Mouse (Mus musculus) stomach, postnatal 0 days (tissue): Measurements from ENCODE around the gene Olfr845. TPM values are rescaled to one million over a fixed set of nuclear protein-coding genes. Genes with fewer than 3 reads are reported as not detected.

Experiments
- ATAC-seq: fragments of 200-750 bp; cut with Nextera tagmentation; 2 replicates; pipeline ENCODE4 v1.8.0; 2017; ENCODE audit not compliant: low FRiP score, low TSS enrichment
- DNase-seq: peaks from one replicate; pipeline ENCODE4 v3.0.0-alpha.2; 2016; ENCODE audit warnings: low spot score
- H3K27ac ChIP-seq: fragments of 300-500 bp; sonication (generic); replicated peaks from 2 replicates; pipeline ENCODE4 v1.5.1; 2014; ENCODE audit warnings: mild to moderate bottlenecking, control low read depth
- H3K27me3 ChIP-seq: fragments of 300-500 bp; sonication (generic); 2 replicates; pipeline ENCODE4 v1.6.1; 2014; ENCODE audit warnings: low read length; ENCODE audit not compliant: control insufficient read depth, insufficient read depth
- H3K36me3 ChIP-seq: fragments of 300-500 bp; sonication (generic); 2 replicates; pipeline ENCODE4 v1.6.1; 2014; ENCODE audit warnings: low read length, mixed read lengths; ENCODE audit not compliant: control insufficient read depth, insufficient read depth
- H3K4me1 ChIP-seq: fragments of 300-500 bp; sonication (generic); replicated peaks from 2 replicates; pipeline ENCODE4 v1.6.1; 2014; ENCODE audit warnings: antibody characterized with exemption; ENCODE audit not compliant: control insufficient read depth, insufficient read depth
- H3K4me2 ChIP-seq: fragments of 300-500 bp; sonication (generic); replicated peaks from 2 replicates; pipeline ENCODE4 v1.6.1; 2014; ENCODE audit warnings: low read depth, mild to moderate bottlenecking, control low read depth, moderate library complexity
- H3K4me3 ChIP-seq: fragments of 300-500 bp; sonication (generic); 2 replicates; pipeline ENCODE4 v1.5.1; 2014; ENCODE audit warnings: low read depth, low read length, control low read depth
- H3K9ac ChIP-seq: fragments of 300-500 bp; sonication (generic); 2 replicates; pipeline ENCODE4 v1.6.1; 2014; ENCODE audit warnings: mild to moderate bottlenecking, low read length, control low read depth, mixed read lengths
- H3K9me3 ChIP-seq: fragments of 300-500 bp; sonication (generic); 2 replicates; pipeline ENCODE4 v1.6.1; 2016; ENCODE audit warnings: low read length; ENCODE audit not compliant: control insufficient read depth
- CTCF ChIP-seq: IDR thresholded peaks from 2 replicates; pipeline ENCODE4 v1.5.1; 2016; ENCODE audit warnings: antibody characterized with exemption, low read depth, mild to moderate bottlenecking, moderate library complexity
- EP300 ChIP-seq: optimal IDR thresholded peaks from 2 replicates; pipeline ENCODE3; 2016; ENCODE audit warnings: antibody characterized with exemption
- WGBS: fragments of 180-500 bp; shearing (Covaris S2); extraction: QIAGEN DNeasy Blood & Tissue Kit; methylation state at CpG from one replicate; pipeline ENCODE4 v1.1.7; 2014; 5-methylcytosine and 5-hydroxymethylcytosine counted together
- polyA plus RNA-seq: library from polyadenylated mRNA; unstranded; fragments of >200 nt; fragmentation: Nextera tagmentation; extraction: Ambion mirVana; gene quantifications from 2 replicates; pipeline ENCODE4 v1.2.1, GENCODE M21; 2015

Olfr845 gene
- not detected in 2 replicates for polyA plus RNA-seq

- TF ChIP-seq CTCF (no peak), EP300 (no peak)
- no peak within 1 kb of the TSS for H3K4me3 ChIP-seq
- no peaks in the 10 kb centered on the region for H3K36me3 ChIP-seq
- DNase-seq, result no peak
- no peaks in the 10 kb centered on the region for H3K9me3 ChIP-seq
- H3K4me2 ChIP-seq, result no peak within 1 kb of the TSS
- WGBS, result 76% methylated on average over 1 of the region's 1 CpGs
- H3K27me3 ChIP-seq, result no peaks in the 10 kb centered on the region
- ATAC-seq, result no peak
- H3K4me1 ChIP-seq, result no peaks in the 10 kb centered on the region
- H3K9ac ChIP-seq, result no peak within 1 kb of the TSS
- H3K27ac ChIP-seq, result no peak within 1 kb of the TSS
Measured at GRCm38 (mm10) chr9:19336157-19336556, at the start of gene Olfr845. Gene Olfr845 (plus strand): TSS chr9:19336457.

DNA sequence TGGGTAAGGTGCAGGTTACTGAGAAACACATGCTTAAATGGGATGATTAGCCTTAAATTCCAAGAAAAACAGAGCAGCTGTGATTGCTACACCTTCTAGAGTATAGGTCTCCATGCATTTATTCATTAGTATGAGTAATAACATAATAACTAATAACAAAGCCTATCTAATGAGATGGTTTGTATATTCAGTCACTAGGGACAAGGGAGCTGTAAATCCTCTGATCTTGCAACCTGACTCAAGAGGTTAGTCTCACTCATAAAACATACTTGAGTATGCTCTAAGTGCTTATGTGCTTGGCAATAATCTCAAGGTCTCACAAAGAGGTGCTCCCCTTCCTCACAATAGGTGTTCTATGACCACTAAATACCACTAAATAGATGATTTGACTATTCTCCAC lies 20.2 kb upstream of the Olfr845 start, which contains the start of gene Olfr844:
Gene Olfr844, plus strand, starts transcription at position 301 of the 400 bp plus-strand sequence.
- no peak within 1 kb of the TSS for H3K9ac ChIP-seq
- no peak within 1 kb of the TSS for H3K4me3 ChIP-seq
- no peaks in the 10 kb centered on the region for H3K36me3 ChIP-seq
- ATAC-seq (no peak), DNase-seq (no peak)
- H3K4me1 ChIP-seq, result no peaks in the 10 kb centered on the region
- no peaks in the 10 kb centered on the region for H3K9me3 ChIP-seq
- no peak within 1 kb of the TSS for H3K27ac ChIP-seq
- H3K27me3 ChIP-seq, result no peaks in the 10 kb centered on the region
- H3K4me2 ChIP-seq, result no peak within 1 kb of the TSS
- TF ChIP-seq EP300 (no peak), CTCF (no peak)

DNA sequence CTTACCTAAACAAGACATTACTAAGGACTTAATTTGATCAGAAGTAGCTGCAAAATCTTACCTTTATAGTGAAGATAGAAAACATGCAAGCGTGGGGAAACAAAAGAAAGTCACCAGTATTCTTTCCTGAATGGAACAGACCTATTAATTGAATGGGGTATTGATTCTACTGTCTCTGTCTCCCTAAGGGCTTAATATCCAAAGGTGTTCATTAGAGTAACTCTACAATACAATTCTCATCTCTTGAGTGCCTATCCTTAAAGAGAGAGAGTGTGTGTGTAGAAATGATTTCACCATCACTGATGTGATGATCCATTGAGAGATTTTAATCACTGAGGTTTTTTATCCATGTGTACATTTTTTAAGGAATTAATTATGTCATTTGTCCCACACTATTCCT lies 27.6 kb downstream of the Olfr845 start, which contains the start of gene Olfr846:
Gene Olfr846, minus strand, starts transcription at position 101 of the 400 bp plus-strand sequence.
- no peak within 1 kb of the TSS for H3K9ac ChIP-seq
- no peaks in the 10 kb centered on the region for H3K27me3 ChIP-seq
- ATAC-seq, result no peak
- WGBS, result 39% methylated on average over 1 of the region's 1 CpGs
- H3K4me1 ChIP-seq, result no peaks in the 10 kb centered on the region
- TF ChIP-seq EP300 (no peak), CTCF (no peak)
- no peak within 1 kb of the TSS for H3K4me3 ChIP-seq
- no peaks in the 10 kb centered on the region for H3K9me3 ChIP-seq
- no peak for DNase-seq
- H3K27ac ChIP-seq, result no peak within 1 kb of the TSS
- no peaks in the 10 kb centered on the region for H3K36me3 ChIP-seq
- no peak within 1 kb of the TSS for H3K4me2 ChIP-seq

- H3K4me3 ChIP-seq, result no peak within 1 kb of the TSS
- TF ChIP-seq EP300 (no peak), CTCF (no peak)
- no peaks in the 10 kb centered on the region for H3K36me3 ChIP-seq
- no peak within 1 kb of the TSS for H3K9ac ChIP-seq
- H3K9me3 ChIP-seq, result no peaks in the 10 kb centered on the region
- H3K27ac ChIP-seq, result no peak within 1 kb of the TSS
- ATAC-seq, result no peak
- no peak within 1 kb of the TSS for H3K4me2 ChIP-seq
- H3K27me3 ChIP-seq, result no peaks in the 10 kb centered on the region
- no peak for DNase-seq
- WGBS, result 55% methylated on average over 1 of the region's 1 CpGs
- no peaks in the 10 kb centered on the region for H3K4me1 ChIP-seq
Measured at GRCm38 (mm10) chr9:19378569-19378968, 42.3 kb downstream of the Olfr845 start, which contains the start of gene Olfr847. Gene Olfr847 (minus strand): TSS chr9:19378669.

Other genes starting within 250 kb of the Olfr845 start
- gene Olfr836, start 216.1 kb upstream of the Olfr845 start, polyA plus RNA-seq, result not detected in 2 replicates
- not detected in 2 replicates for gene Olfr837, start 200.1 kb upstream of the Olfr845 start, polyA plus RNA-seq
- gene Olfr839-ps1, start 159.1 kb upstream of the Olfr845 start, polyA plus RNA-seq, result not detected in 2 replicates
- gene Olfr843, start 84.5 kb upstream of the Olfr845 start, polyA plus RNA-seq, result 0.01 TPM in 1 of 2 replicates, not detected in the other
- not detected in 2 replicates for gene Olfr844, start 20.1 kb upstream of the Olfr845 start, polyA plus RNA-seq
- gene Olfr846, start 27.5 kb downstream of the Olfr845 start, polyA plus RNA-seq, result not detected in 2 replicates
- gene Olfr847, start 42.2 kb downstream of the Olfr845 start, polyA plus RNA-seq, result not detected in 2 replicates
- not detected in 2 replicates for gene Olfr849, start 103.8 kb downstream of the Olfr845 start, polyA plus RNA-seq
- gene Olfr850, start 141.8 kb downstream of the Olfr845 start, polyA plus RNA-seq, result not detected in 2 replicates
- not detected in 2 replicates for gene Olfr851, start 156.8 kb downstream of the Olfr845 start, polyA plus RNA-seq
- gene Olfr853, start 204.6 kb downstream of the Olfr845 start, polyA plus RNA-seq, result not detected in 2 replicates
- gene Olfr854, start 230.9 kb downstream of the Olfr845 start, polyA plus RNA-seq, result not detected in 2 replicates
- not detected in 2 replicates for gene Olfr855, start 246.2 kb downstream of the Olfr845 start, polyA plus RNA-seq